Mouse (Mus musculus): ENCODE measurements around the gene Agmo.

GRCm38 (mm10) chr12:37624078-37624477 is 382.6 kb downstream of the Agmo start:
- TF ChIP-seq POLR2A (IDR thresholded peaks at IDR 0.05; ENCODE audit: insufficient read depth, low read depth, low read length) (no peak), CTCF (IDR thresholded peaks at IDR 0.05) (no peak), EP300 (IDR thresholded peaks at IDR 0.05; ENCODE audit: insufficient read depth, low read depth, low read length) (no peak)

Data from heart, adult 2 months (tissue).